Mouse (Mus musculus) cerebellum, postnatal 10 days (tissue): ENCODE measurements at regions not wholly inside any gene's neighbourhood (a gene's known extent, or its start where the extent isn't known, plus 50 kb on each side); places are given as distances from the start of the nearest gene placed in this dataset.
A peak's percentile ranks its signal among the peaks of the same experiment; 100 is the strongest.
"Not testable (repeated sequence)": the region's sequence is repeated elsewhere in the genome, so short reads cannot be mapped to it uniquely, and the experiment has no call there.

ENCODE experiments used
- DNase-seq, 2 experiments: peaks; one replicate each; pipeline ENCODE4 v3.0.0; 2021; ENCODE audit warnings: mixed read lengths in 2 of 2

GRCm38 (mm10) chr7:116680523-116680922 is 176.4 kb downstream of the Nucb2 start:
- peak; percentile 55 to 63 for DNase-seq

- DNase-seq = peak in 1 of 2 experiments; percentile 32
Observed at GRCm38 (mm10) chr7:116681268-116681667, 177.1 kb downstream of the Nucb2 start.

- no peak for DNase-seq
Observed at GRCm38 (mm10) chr7:116700409-116700808, 196.2 kb downstream of the Nucb2 start.

GRCm38 (mm10) chr7:116701466-116702342 is 197.5 kb downstream of the Nucb2 start:
- DNase-seq = peak; percentile 94 to 95

- DNase-seq = no peak
Observed at GRCm38 (mm10) chr7:116702596-116702995, 198.4 kb downstream of the Nucb2 start.

- DNase-seq = no peak
Observed at GRCm38 (mm10) chr7:116711541-116711940, 207.4 kb downstream of the Nucb2 start.

GRCm38 (mm10) chr7:116713200-116713599 is 209.0 kb downstream of the Nucb2 start:
- DNase-seq = peak; percentile 92 to 93

GRCm38 (mm10) chr7:116715234-116716046 is 211.3 kb downstream of the Nucb2 start:
- peak in 1 of 2 experiments; percentile 23 for DNase-seq

- DNase-seq = no peak
Observed at GRCm38 (mm10) chr7:116728379-116728778, 224.2 kb downstream of the Nucb2 start.

GRCm38 (mm10) chr7:116729795-116730194 is 225.6 kb downstream of the Nucb2 start:
- DNase-seq = no peak

- DNase-seq = peak; percentile 64
Observed at GRCm38 (mm10) chr7:116735676-116736075, 231.5 kb downstream of the Nucb2 start.

- peak; percentile 64 to 65 for DNase-seq
Observed at GRCm38 (mm10) chr7:116736333-116736732, 232.2 kb downstream of the Nucb2 start.

- DNase-seq = no peak
Observed at GRCm38 (mm10) chr7:116738009-116738408, 233.8 kb downstream of the Nucb2 start.

- no peak for DNase-seq
Observed at GRCm38 (mm10) chr7:116754556-116754955, 250.4 kb downstream of the Nucb2 start.

GRCm38 (mm10) chr7:116792181-116792580 is 288.0 kb downstream of the Nucb2 start:
- DNase-seq = not testable (repeated sequence)

GRCm38 (mm10) chr7:116808475-116808874 is 304.3 kb downstream of the Nucb2 start:
- no peak for DNase-seq

GRCm38 (mm10) chr7:116816494-116816893 is 312.3 kb downstream of the Nucb2 start:
- no peak for DNase-seq

- DNase-seq = no peak
Observed at GRCm38 (mm10) chr7:116817991-116818390, 313.8 kb downstream of the Nucb2 start.

- no peak for DNase-seq
Observed at GRCm38 (mm10) chr7:116820613-116821012, 316.4 kb downstream of the Nucb2 start.

GRCm38 (mm10) chr7:116842894-116843293 is 338.7 kb downstream of the Nucb2 start:
- DNase-seq = no peak

GRCm38 (mm10) chr7:116847846-116848730 is 343.9 kb downstream of the Nucb2 start:
- no peak for DNase-seq

- no peak for DNase-seq
Observed at GRCm38 (mm10) chr7:116853351-116853750, 349.2 kb downstream of the Nucb2 start.

GRCm38 (mm10) chr7:116857141-116857540 is 353.0 kb downstream of the Nucb2 start:
- DNase-seq = no peak
